Mouse (Mus musculus): ENCODE data around the gene Rac1. TPM values are rescaled to one million over a fixed set of nuclear protein-coding genes. Genes with fewer than 3 reads are reported as not detected.

Gene Rac1
- polyA plus RNA-seq, 1 experiment, result 587 TPM

DNA sequence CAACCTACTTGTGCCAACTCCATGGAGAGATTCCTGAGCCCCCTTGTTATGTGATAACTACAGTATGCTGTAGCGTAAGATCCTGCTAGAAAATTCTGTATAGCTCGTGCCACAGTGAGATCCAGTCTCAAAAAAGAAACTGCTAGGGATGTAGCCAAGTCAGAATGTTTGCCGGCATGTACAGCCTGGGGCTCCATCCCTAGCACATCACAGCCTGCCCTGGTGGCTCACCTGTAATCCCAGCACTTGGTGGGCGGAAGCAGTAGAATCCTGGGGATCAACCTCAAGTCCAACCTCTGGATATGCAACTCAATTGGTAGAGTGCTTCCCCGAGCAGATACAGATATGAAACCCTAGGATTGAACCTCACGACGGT, 460 bp upstream of the Rac1 start:
- Histone ChIP-seq H3K27ac (ENCODE audit: insufficient read depth, low read depth, low read length) (peak overlapping the region; percentile 46), H3K4me3 (ENCODE audit: insufficient read depth, low read length) (peak overlapping the region; percentile 67), H3K4me1 (ENCODE audit: control insufficient read depth, insufficient read depth, low read length) (peaks cover 22% of the 10 kb centered on the region)
- TF ChIP-seq POLR2A (IDR thresholded peaks at IDR 0.05; ENCODE audit: borderline replicate concordance, low read depth, low read length), result no peak
- no peak for TF ChIP-seq CTCF (IDR thresholded peaks at IDR 0.05; ENCODE audit: low read depth, low read length)

DNA sequence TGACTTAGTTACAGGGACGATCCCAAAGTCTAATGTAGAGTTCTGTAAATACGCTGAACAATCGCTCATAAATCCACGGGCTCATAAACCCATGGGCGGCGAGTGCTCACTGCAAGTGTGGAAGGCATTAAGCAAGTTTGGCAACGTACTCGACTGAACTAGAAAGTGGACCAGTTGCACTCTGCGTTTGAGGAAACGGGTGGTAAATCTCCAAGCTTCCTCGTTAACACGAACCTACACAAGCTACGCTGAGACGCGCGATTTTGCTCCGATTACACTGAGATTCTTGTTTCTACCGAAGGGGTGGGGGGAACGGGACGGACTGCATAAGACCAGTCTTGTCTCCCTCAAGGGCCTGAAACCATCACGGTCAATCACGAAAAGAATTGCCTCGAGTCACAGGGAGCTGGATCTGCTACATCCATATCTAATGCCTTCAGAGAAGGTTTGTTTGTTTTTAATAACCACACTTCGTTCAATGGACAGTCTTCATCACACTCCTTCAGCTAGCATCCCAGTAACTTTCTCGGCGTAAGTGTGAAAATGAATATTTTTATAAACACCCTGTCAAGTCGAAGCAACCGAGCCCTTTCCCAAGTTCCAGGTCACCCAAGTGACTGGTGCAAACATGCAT, 1.0 kb downstream of the Rac1 start:
- H3K27ac ChIP-seq (ENCODE audit: insufficient read depth, low read depth, low read length), result peak overlapping the region; percentile 95

DNA sequence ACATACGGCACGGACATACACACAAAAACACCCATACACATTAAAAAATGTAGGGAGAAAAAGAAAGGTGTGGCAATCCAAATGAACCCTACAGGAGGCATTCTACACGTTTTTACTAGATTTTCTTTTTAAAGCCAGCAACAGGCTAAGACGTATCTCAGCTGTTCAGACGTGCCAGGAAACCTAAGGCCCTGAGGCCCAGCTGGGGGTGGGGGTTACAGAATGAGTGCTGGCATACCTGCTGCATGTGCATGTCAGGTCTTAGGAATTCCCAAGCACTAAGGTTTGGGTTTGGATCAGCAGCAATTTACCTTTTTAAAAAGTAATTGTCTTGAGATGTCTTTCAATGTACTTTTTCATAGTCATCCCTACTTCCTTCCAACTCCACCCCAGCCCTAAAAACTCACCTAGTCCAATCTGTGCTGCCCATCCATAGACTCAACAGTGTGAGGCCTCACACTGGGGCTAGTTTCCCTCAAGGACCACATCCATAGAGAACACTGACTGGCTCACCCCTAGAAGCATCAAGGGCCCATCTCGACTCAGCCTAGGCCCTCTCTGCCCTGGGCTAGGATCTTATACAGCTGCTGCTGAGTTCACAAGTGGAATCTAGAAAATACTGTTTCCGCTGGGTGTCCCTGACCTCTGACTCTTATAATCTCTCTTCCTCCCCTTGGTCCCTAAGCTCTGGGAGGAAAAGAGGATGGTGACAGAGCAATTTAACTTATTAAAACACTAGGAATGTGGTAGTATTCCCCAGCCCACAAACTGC, 2.2 kb downstream of the Rac1 start:
- TF ChIP-seq CTCF (IDR thresholded peaks at IDR 0.05; ENCODE audit: low read depth, low read length) (no peak), POLR2A (IDR thresholded peaks at IDR 0.05; ENCODE audit: borderline replicate concordance, low read depth, low read length) (no peak)
- Histone ChIP-seq H3K27ac (ENCODE audit: insufficient read depth, low read depth, low read length) (no peak overlapping the region), H3K4me3 (ENCODE audit: insufficient read depth, low read length) (peak overlapping the region; percentile 67), H3K4me1 (ENCODE audit: control insufficient read depth, insufficient read depth, low read length) (peaks cover 37% of the 10 kb centered on the region)

More for the DNA sequence above, 1.0 kb downstream of the Rac1 start:
- no peak for TF ChIP-seq POLR2A (IDR thresholded peaks at IDR 0.05; ENCODE audit: borderline replicate concordance, low read depth, low read length)
- TF ChIP-seq CTCF (IDR thresholded peaks at IDR 0.05; ENCODE audit: low read depth, low read length), result no peak
- H3K4me3 ChIP-seq (ENCODE audit: insufficient read depth, low read length), result peak overlapping the region; percentile 67
- peaks cover 29% of the 10 kb centered on the region for H3K4me1 ChIP-seq (ENCODE audit: control insufficient read depth, insufficient read depth, low read length)

DNA sequence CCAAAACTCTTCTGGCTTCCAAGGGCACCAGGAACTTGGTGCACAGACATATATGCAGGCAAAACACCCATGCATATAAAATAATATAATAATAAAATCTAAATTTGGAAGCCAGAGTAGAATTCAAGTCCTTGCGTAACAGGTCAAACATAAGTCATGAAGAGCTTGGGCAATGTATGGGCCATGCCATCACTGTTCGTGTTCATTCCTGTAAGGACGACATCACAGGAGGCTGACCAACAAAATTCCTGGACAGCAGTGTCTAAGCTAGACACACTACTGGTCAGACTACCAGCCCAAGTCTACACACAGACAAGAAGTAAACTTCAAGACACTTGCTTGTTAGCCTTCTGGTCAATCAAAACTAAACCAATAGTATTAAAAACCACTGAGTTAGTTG, 5.0 kb downstream of the Rac1 start:
- TF ChIP-seq POLR2A (IDR thresholded peaks at IDR 0.05; ENCODE audit: borderline replicate concordance, low read depth, low read length) (no peak), CTCF (IDR thresholded peaks at IDR 0.05; ENCODE audit: low read depth, low read length) (no peak)
- no peak overlapping the region for H3K4me3 ChIP-seq (ENCODE audit: insufficient read depth, low read length)
- H3K27ac ChIP-seq (ENCODE audit: insufficient read depth, low read depth, low read length), result no peak overlapping the region
- H3K4me1 ChIP-seq (ENCODE audit: control insufficient read depth, insufficient read depth, low read length), result peaks cover 56% of the 10 kb centered on the region

DNA sequence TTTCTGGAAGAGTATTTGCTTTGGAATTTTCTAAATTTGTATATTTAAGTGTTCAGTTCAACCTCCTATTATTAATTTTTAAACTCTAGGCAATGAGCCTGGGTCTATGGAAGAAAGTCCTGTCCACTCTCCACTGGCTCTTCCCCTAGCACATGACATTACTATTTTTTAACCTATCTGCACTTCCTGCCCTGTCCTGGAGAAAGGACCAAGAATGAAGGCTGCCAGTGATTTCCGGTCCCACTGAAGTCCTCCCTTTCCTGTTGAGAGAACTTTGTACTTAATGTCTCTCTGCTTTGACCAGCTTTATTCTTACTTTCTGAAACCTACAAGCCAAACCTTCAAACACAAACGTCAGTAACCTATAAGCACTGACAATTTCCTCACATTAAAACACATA, 7.4 kb downstream of the Rac1 start:
- Histone ChIP-seq H3K27ac (ENCODE audit: insufficient read depth, low read depth, low read length) (peak overlapping the region; percentile 54), H3K4me3 (ENCODE audit: insufficient read depth, low read length) (peak overlapping the region; percentile 13; the same call in 1 of the 2 replicates), H3K4me1 (ENCODE audit: control insufficient read depth, insufficient read depth, low read length) (peaks cover 59% of the 10 kb centered on the region)
- TF ChIP-seq POLR2A (IDR thresholded peaks at IDR 0.05; ENCODE audit: borderline replicate concordance, low read depth, low read length) (no peak), CTCF (IDR thresholded peaks at IDR 0.05; ENCODE audit: low read depth, low read length) (no peak)

DNA sequence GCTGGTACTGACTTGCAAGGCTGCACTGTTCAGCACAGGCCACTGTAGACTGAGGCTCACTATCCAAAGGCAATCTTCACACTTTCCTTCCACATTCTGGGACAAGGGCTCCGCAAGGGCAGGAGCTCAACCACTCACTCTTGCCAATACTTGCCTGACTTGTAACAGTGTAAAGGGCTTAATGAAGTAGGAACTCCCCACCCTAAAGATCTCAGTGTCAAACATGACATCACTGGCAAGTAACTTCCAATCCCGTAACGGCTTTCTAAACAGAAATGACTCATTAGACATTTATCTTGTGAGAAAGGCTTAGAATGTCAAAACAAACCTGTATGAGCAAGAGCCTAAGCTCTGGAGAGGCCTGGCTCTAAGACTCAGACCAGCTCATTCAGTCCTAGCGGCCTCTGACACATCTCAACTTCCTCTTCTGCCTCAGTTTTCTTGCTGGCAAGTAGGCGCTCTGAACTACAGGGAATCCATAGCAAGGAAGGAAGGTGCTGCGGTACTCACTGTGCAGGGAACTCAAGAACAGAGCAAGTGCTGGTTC, 9.7 kb downstream of the Rac1 start:
- peaks cover 46% of the 10 kb centered on the region for H3K4me1 ChIP-seq (ENCODE audit: control insufficient read depth, insufficient read depth, low read length)
- no peak overlapping the region for H3K4me3 ChIP-seq (ENCODE audit: insufficient read depth, low read length)
- no peak for TF ChIP-seq CTCF (IDR thresholded peaks at IDR 0.05; ENCODE audit: low read depth, low read length)
- TF ChIP-seq POLR2A (IDR thresholded peaks at IDR 0.05; ENCODE audit: borderline replicate concordance, low read depth, low read length), result no peak
- peak overlapping the region; percentile 31 for H3K27ac ChIP-seq (ENCODE audit: insufficient read depth, low read depth, low read length)

DNA sequence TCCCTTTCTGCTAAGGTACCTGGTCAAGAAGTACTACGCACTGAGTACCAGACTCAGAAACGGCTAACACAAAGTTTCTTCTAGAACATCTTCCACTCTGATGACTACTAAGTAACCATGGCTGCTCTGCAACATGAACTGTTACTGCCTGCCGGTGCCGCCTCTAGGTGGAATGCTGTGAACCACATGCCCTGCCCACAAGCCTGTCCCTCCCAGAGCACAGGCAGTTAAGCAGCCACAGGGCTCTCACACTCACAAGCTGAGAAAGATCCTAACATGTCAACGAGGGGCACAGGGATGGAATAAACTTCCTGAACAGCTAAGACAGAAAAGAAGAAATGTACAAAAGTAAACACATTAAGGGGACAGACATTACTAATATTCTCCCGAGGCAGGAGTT, 10.4 kb downstream of the Rac1 start:
- H3K27ac ChIP-seq (ENCODE audit: insufficient read depth, low read depth, low read length), result no peak overlapping the region
- H3K4me3 ChIP-seq (ENCODE audit: insufficient read depth, low read length), result no peak overlapping the region
- peaks cover 40% of the 10 kb centered on the region for H3K4me1 ChIP-seq (ENCODE audit: control insufficient read depth, insufficient read depth, low read length)
- TF ChIP-seq CTCF (IDR thresholded peaks at IDR 0.05; ENCODE audit: low read depth, low read length) (no peak), POLR2A (IDR thresholded peaks at IDR 0.05; ENCODE audit: borderline replicate concordance, low read depth, low read length) (no peak)

DNA sequence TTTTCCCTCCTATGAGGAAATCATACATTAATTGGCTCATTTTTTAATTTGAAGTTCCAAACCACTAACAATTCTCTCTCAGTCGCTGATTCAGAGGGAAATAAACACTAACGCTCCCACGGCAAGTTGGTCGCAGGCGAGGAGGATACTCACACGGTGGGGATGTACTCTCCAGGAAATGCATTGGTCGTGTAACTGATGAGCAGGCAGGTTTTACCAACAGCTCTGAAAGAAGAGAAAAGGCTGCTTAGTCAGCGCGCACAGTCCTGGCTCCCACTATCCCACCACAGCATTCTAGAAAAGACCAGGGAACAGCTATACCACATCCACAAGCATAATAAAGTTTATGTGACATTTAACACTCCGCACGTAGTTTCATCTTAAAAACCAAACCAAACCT, 10.8 kb downstream of the Rac1 start:
- no peak for TF ChIP-seq POLR2A (IDR thresholded peaks at IDR 0.05; ENCODE audit: borderline replicate concordance, low read depth, low read length)
- TF ChIP-seq CTCF (IDR thresholded peaks at IDR 0.05; ENCODE audit: low read depth, low read length), result no peak
- Histone ChIP-seq H3K27ac (ENCODE audit: insufficient read depth, low read depth, low read length) (no peak overlapping the region), H3K4me3 (ENCODE audit: insufficient read depth, low read length) (no peak overlapping the region), H3K4me1 (ENCODE audit: control insufficient read depth, insufficient read depth, low read length) (peaks cover 40% of the 10 kb centered on the region)

DNA sequence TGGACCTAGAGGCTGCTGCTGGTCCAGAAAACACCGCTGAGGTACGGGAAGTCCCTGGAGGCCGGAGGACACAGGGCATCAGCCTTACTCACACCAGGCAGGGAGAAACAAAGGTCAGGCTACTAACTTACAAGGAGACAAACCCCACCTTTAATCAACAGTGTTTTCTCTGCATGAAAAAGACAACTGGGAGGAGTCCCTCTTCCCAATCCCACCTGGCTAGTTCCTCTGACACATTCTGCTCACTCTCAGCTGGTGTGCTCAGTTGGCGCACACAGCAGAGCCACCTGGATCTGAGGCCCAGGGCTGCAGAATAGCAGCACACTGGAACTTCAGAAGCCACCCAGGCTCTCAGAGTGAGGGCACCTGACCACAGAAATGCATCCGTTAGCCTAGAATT, 13.0 kb downstream of the Rac1 start:
- Histone ChIP-seq H3K4me1 (ENCODE audit: control insufficient read depth, insufficient read depth, low read length) (peaks cover 31% of the 10 kb centered on the region), H3K27ac (ENCODE audit: insufficient read depth, low read depth, low read length) (no peak overlapping the region), H3K4me3 (ENCODE audit: insufficient read depth, low read length) (no peak overlapping the region)
- TF ChIP-seq POLR2A (IDR thresholded peaks at IDR 0.05; ENCODE audit: borderline replicate concordance, low read depth, low read length) (no peak), CTCF (IDR thresholded peaks at IDR 0.05; ENCODE audit: low read depth, low read length) (no peak)

DNA sequence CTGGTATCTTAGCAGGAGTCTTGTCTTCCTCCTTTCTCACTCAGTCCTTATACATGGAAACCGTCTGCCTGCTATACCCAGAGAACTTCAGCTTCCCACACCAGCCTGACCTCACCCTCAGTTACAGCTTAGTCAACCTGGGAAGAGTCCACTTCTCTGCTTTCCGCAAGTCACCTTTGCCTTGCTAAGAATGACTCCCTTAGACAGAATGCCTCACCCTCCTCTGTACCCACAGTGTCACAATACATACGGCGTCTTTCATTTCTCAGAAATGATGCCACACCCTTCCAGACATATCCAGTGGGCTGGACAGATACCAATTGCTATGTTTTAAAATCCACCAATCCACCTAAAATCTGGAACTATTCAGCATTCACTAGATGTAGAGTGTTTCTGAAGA, 15.5 kb downstream of the Rac1 start:
- peaks cover 10% of the 10 kb centered on the region for H3K4me1 ChIP-seq (ENCODE audit: control insufficient read depth, insufficient read depth, low read length)
- no peak overlapping the region for H3K27ac ChIP-seq (ENCODE audit: insufficient read depth, low read depth, low read length)

More for the DNA sequence above, 15.5 kb downstream of the Rac1 start:
- TF ChIP-seq POLR2A (IDR thresholded peaks at IDR 0.05; ENCODE audit: borderline replicate concordance, low read depth, low read length), result no peak
- no peak for TF ChIP-seq CTCF (IDR thresholded peaks at IDR 0.05; ENCODE audit: low read depth, low read length)
- H3K4me3 ChIP-seq (ENCODE audit: insufficient read depth, low read length), result no peak overlapping the region
